Mouse (Mus musculus) kidney, adult 2 months (tissue): Measurements from ENCODE around the gene Gm49325. TPM values are rescaled to one million over a fixed set of nuclear protein-coding genes. Genes with fewer than 3 reads are reported as not detected.
A peak's percentile ranks its signal among the peaks of the same experiment; 100 is the strongest.

Experiments used
- DNase-seq: peaks from one replicate; pipeline ENCODE4 v3.0.0; 2021
- H3K27ac ChIP-seq: fragments of 200-500 bp; 2 replicates; pipeline ENCODE4 v1.5.1; 2012; ENCODE audit warnings: low read depth, low read length, control low read depth, inconsistent platforms; ENCODE audit not compliant: insufficient read depth
- H3K27me3 ChIP-seq: fragments of 200-500 bp; replicated peaks from 2 replicates; pipeline ENCODE4 v1.6.1; 2012; ENCODE audit warnings: mild to moderate bottlenecking, moderate library complexity, low read length, inconsistent platforms; ENCODE audit not compliant: control insufficient read depth, insufficient read depth
- H3K36me3 ChIP-seq: fragments of 200-500 bp; 2 replicates; pipeline ENCODE4 v1.6.1; 2012; ENCODE audit warnings: mild to moderate bottlenecking, moderate library complexity, low read length, inconsistent platforms; ENCODE audit not compliant: control insufficient read depth, insufficient read depth
- H3K4me1 ChIP-seq: fragments of 200-500 bp; 2 replicates; pipeline ENCODE4 v1.6.1; 2011; ENCODE audit warnings: low read length; ENCODE audit not compliant: control insufficient read depth, insufficient read depth
- H3K4me3 ChIP-seq: fragments of 200-500 bp; 2 replicates; pipeline ENCODE4 v1.5.1; 2011; ENCODE audit warnings: mild to moderate bottlenecking, low read depth, low read length, control low read depth; ENCODE audit not compliant: insufficient read depth
- CTCF ChIP-seq: fragments of 200-500 bp; conservative IDR thresholded peaks from 2 replicates; pipeline ENCODE4 v1.5.1; 2011; ENCODE audit warnings: low read depth, mild to moderate bottlenecking, control low read depth, low read length, moderate library complexity, mixed read lengths; ENCODE audit not compliant: insufficient read depth, insufficient read length
- POLR2A ChIP-seq: fragments of 200-500 bp; IDR thresholded peaks from one replicate; pipeline ENCODE4 v1.6.1; 2011; ENCODE audit warnings: low read depth, low read length, control low read depth
- WGBS: fragments of 180-500 bp; shearing (Covaris S2); methylation state at CpG from one replicate; pipeline ENCODE4 v1.1.7; 2018; 5-methylcytosine and 5-hydroxymethylcytosine counted together
- polyA plus RNA-seq: library from polyadenylated mRNA; depleted of rRNA; stranded (reverse); fragments of >200 nt; gene quantifications from 2 replicates; pipeline ENCODE4 v1.2.3, GENCODE M21; 2012

The Gm49325 gene
- polyA plus RNA-seq, 1 experiment, result not detected

DNA sequence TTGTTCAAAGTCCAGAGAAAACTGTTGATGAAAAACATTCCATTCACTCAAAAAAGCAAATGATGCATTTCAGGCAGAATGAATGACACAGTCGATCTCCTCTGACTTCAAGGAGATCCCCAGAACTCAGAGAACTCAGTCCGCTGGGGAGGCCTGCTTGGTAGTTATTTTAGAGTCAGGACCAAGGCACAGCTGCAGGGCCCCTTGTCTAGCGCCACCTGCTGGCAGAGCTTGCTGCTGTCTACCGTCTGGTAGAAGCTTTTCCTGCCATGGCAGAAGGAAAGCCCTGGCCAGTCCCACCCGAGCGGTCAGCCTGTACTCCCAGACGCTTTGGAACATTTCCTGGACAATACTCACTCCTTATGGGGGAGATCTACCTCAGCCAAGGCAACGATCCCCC, 39.3 kb upstream of the Gm49325 start:
- peak; percentile 93 for DNase-seq
- H3K27ac ChIP-seq, result peak overlapping the region; percentile 54
- no peaks in the 10 kb centered on the region for H3K36me3 ChIP-seq
- H3K4me3 ChIP-seq, result no peak overlapping the region
- no peaks in the 10 kb centered on the region for H3K27me3 ChIP-seq
- TF ChIP-seq POLR2A (no peak), CTCF (peak; percentile 92)
- peaks cover 17% of the 10 kb centered on the region for H3K4me1 ChIP-seq
- 21% methylated on average over 8 of the region's 8 CpGs for WGBS

DNA sequence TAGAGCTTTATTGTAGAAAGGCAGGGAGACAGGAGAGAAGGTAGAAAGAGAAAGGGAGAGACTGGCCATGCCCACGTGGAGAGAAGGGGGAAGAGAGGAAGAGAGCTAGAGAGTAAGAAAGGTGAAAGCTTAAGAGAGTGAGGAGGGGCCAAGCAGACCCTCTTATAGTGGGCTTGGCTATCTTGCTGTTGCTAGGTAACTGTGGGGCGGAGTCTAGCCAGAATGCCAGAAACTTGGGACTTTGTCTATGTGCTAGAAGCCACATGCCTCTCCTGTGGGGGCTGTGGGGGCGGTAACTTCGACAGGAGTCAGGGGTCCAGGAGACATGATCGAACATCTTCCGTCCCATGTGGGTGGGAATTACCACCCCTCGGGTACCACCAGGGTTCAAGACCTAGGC, 36.5 kb upstream of the Gm49325 start:
- no peak overlapping the region for H3K4me3 ChIP-seq
- no peak for DNase-seq
- no peaks in the 10 kb centered on the region for H3K36me3 ChIP-seq
- H3K4me1 ChIP-seq, result peaks cover 20% of the 10 kb centered on the region
- 57% methylated on average over 7 of the region's 7 CpGs for WGBS
- no peak overlapping the region for H3K27ac ChIP-seq
- no peaks in the 10 kb centered on the region for H3K27me3 ChIP-seq
- TF ChIP-seq CTCF (no peak), POLR2A (no peak)

DNA sequence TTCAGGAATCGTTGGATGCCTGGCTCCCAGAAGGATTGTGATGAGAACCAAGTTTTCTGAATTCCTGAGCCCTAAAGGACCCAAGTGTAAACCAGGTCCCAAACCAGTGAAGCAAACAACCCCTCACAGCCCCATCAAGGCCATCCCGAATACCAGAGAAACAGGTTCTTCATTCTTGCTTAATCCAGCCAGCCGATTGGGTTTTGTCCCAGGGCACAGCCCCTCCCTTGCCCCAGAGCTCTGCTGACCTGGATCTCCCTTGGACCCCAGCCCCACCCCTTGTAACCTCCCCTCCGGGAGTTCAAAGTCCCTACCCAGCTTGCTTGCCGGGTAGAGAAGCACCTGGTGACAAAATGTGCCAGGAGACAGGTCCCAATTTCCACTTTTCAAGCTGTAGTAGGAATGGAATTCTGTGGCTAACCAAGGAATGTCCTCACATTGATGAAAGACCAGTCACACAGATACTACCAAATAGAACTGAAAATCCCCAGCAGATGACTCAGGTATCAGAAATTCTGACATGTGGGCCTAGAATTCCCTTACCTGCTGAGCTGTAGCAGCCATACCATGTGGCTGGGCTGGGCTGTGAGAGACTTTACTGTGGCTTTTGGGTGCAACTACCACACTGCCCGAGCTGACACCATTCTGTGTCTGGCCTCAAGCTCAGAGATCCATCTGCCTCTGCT, 35.9 kb upstream of the Gm49325 start:
- Histone ChIP-seq H3K36me3 (no peaks in the 10 kb centered on the region), H3K27ac (no peak overlapping the region; the same call in none of the 2 replicates), H3K4me3 (no peak overlapping the region), H3K4me1 (peaks cover 20% of the 10 kb centered on the region), H3K27me3 (no peaks in the 10 kb centered on the region)
- no peak for TF ChIP-seq POLR2A
- TF ChIP-seq CTCF, result no peak
- WGBS, result 34% methylated on average over 6 of the region's 6 CpGs
- peak; percentile 82 for DNase-seq

DNA sequence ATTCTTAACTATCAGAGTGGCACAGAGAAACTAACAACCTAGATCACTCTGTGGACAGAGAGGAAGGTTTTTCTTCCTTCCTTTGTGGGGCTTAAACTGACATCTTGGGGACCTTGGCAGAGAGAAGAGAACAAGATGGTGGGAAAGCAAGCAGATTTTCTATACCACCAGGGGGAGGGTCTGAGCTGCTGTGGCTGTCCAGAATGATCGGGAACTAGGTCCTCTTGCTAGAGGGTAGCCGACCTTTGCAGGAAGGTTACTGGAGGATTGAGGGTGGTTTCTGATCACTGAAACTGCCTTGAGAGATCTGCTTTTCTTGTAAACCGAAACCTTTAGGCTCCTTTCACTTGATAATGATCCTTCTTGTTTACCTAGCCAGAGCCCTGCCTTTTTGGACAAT, 33.8 kb upstream of the Gm49325 start:
- no peaks in the 10 kb centered on the region for H3K36me3 ChIP-seq
- peaks cover 16% of the 10 kb centered on the region for H3K4me1 ChIP-seq
- no peak overlapping the region for H3K4me3 ChIP-seq
- WGBS, result 37% methylated on average over 3 of the region's 3 CpGs
- TF ChIP-seq CTCF, result peak; percentile 35; the same call in 1 of the 2 replicates
- no peak for TF ChIP-seq POLR2A
- DNase-seq, result no peak
- no peaks in the 10 kb centered on the region for H3K27me3 ChIP-seq
- no peak overlapping the region for H3K27ac ChIP-seq

DNA sequence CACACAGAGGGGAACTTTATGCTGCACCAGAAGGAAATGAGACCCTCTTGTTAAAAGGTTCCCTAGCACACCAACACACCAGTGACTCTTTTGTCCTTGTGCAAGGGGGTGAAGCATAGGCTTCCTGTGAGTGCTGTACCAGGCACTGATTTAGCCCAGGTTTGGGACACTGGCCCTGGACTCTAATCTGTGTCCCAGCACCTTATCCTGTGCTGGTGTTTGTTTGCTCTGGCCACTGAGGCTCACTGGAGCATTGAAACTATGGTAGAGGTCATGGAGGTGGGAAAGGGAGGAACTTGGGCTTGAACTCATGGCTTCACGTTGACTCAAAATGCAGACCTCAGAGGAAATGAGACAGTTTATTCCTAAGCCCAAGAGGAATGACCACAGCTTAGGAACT, 32.8 kb upstream of the Gm49325 start:
- Histone ChIP-seq H3K4me3 (no peak overlapping the region), H3K4me1 (peaks cover 16% of the 10 kb centered on the region), H3K36me3 (no peaks in the 10 kb centered on the region), H3K27ac (no peak overlapping the region), H3K27me3 (no peaks in the 10 kb centered on the region)
- peak; percentile 32 for DNase-seq
- TF ChIP-seq POLR2A, result no peak
- no peak for TF ChIP-seq CTCF
- WGBS, result 40% methylated on average over 1 of the region's 1 CpGs

DNA sequence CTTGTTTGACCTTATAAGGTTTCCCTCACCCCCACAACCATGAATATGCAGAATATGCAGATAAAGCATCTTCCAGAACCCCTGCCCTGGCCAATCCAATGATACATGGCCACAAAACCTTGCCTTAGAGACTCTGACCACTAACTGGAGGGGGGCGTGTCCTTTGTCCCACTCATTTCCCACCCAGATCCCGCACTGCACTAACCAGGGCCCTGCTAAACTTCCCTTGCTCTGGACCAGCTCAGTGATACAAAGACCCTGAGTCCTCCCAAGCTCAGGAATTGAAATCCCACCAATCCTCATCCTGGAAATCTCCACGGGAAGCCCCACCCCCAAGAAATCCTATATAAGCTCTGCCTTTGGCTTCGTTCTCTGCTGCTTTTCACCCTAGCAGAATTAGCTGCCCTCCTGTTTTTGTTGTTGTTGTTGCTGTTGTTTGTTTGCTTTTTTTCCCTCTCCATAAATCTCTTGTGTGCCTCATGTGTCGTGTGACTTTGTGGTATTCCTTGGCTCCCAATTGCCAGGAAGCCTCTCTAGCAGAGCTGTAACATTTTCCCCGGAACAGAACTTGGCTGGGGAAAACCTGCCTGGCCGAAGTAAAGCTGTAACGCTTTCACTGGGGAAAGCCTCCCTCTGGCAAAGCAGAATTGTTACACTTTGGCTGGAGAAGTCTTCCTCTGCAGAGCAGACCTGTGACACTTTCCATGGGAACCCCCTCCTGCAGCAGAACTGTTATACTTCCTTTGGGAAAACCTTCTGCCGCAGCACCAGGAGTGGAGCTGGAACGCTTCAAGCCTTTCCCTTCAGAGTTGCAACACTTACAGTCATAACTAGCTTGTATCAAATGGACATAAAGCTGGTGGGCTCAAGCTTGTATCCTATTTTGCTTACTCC, 25.7 kb upstream of the Gm49325 start:
- H3K27me3 ChIP-seq, result no peaks in the 10 kb centered on the region
- no peak for DNase-seq
- H3K27ac ChIP-seq, result no peak overlapping the region
- H3K36me3 ChIP-seq, result no peaks in the 10 kb centered on the region
- H3K4me3 ChIP-seq, result no peak overlapping the region
- TF ChIP-seq CTCF, result no peak
- no peak for TF ChIP-seq POLR2A
- 60% methylated on average over 10 of the region's 10 CpGs for WGBS
- H3K4me1 ChIP-seq, result peaks cover 6% of the 10 kb centered on the region; the same call in 1 of the 2 replicates

DNA sequence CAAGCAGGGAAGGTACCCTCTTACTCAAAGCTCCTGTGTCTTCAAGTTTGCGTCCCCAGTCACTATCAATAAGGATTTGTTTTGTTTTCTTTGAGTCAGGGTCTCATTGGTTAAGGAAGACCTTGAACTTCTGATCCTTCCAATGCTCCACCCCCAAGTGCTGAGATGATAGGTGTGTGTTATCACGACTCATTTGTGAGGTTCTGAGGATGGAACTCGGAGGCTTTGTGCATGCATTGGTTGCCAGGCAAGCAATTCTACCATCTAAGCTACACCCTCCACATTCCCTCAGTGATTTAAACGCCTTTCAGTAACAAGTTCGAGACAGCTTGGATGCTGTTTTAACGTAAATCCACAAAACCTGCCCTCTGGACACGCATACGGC, 25.0 kb upstream of the Gm49325 start:
- Histone ChIP-seq H3K4me3 (peak overlapping the region; percentile 42; the same call in 1 of the 2 replicates), H3K27ac (peak overlapping the region; percentile 61), H3K4me1 (peaks cover 12% of the 10 kb centered on the region; the same call in 1 of the 2 replicates), H3K36me3 (no peaks in the 10 kb centered on the region), H3K27me3 (no peaks in the 10 kb centered on the region)
- 7% methylated on average over 8 of the region's 8 CpGs for WGBS
- TF ChIP-seq POLR2A (no peak), CTCF (no peak)
- no peak for DNase-seq
